Mouse (Mus musculus) intestine, embryonic 15.5 days (tissue): ENCODE data around the gene Slc16a3. TPM values are rescaled to one million over a fixed set of nuclear protein-coding genes. Genes with fewer than 3 reads are reported as not detected.
A peak's percentile ranks its signal among the peaks of the same experiment; 100 is the strongest.

Experiments used
- ATAC-seq: fragments of 200-750 bp; cut with Nextera tagmentation; 2 replicates; pipeline ENCODE4 v1.8.0; 2017; ENCODE audit warnings: moderate TSS enrichment, moderate library complexity
- H3K27ac ChIP-seq: fragments of 300-500 bp; sonication (generic); 2 replicates; pipeline ENCODE4 v1.5.1; 2015; ENCODE audit warnings: mild to moderate bottlenecking, inconsistent platforms
- H3K27me3 ChIP-seq: fragments of 300-500 bp; sonication (generic); replicated peaks from 2 replicates; pipeline ENCODE4 v1.6.1; 2015; ENCODE audit warnings: inconsistent platforms
- H3K36me3 ChIP-seq: fragments of 300-500 bp; sonication (generic); 2 replicates; pipeline ENCODE4 v1.6.1; 2015; ENCODE audit warnings: inconsistent platforms
- H3K4me1 ChIP-seq: fragments of 300-500 bp; sonication (generic); replicated peaks from 2 replicates; pipeline ENCODE4 v1.6.1; 2015; ENCODE audit warnings: inconsistent platforms
- H3K4me2 ChIP-seq: fragments of 300-500 bp; sonication (generic); replicated peaks from 2 replicates; pipeline ENCODE4 v1.6.1; 2015; ENCODE audit warnings: mild to moderate bottlenecking, inconsistent platforms
- H3K4me3 ChIP-seq: fragments of 300-500 bp; sonication (generic); replicated peaks from 2 replicates; pipeline ENCODE4 v1.5.1; 2015; ENCODE audit warnings: inconsistent platforms
- H3K9ac ChIP-seq: fragments of 300-500 bp; sonication (generic); 2 replicates; pipeline ENCODE4 v1.6.1; 2015; ENCODE audit warnings: inconsistent platforms
- H3K9me3 ChIP-seq: fragments of 300-500 bp; sonication (generic); 2 replicates; pipeline ENCODE4 v1.6.1; 2016; ENCODE audit warnings: inconsistent platforms
- WGBS: fragments of 180-500 bp; shearing (Covaris S2); methylation state at CpG from one replicate; pipeline ENCODE4 v1.1.7; 2015; 5-methylcytosine and 5-hydroxymethylcytosine counted together
- polyA plus RNA-seq: library from polyadenylated mRNA; unstranded; fragments of >200 nt; fragmentation: Nextera tagmentation; extraction: Ambion mirVana; gene quantifications from 2 replicates; pipeline ENCODE4 v1.2.1, GENCODE M21; 2015

Gene Slc16a3
- polyA plus RNA-seq, 1 experiment from 2014 or later = 96.2 TPM

GRCm38 (mm10) chr11:120928468-120928867 lies 19.8 kb upstream of the Slc16a3 start:
- 88% methylated on average over 4 of the region's 4 CpGs for WGBS

GRCm38 (mm10) chr11:120931479-120931878 lies 16.8 kb upstream of the Slc16a3 start:
- no peaks in the 10 kb centered on the region for H3K27me3 ChIP-seq
- H3K4me2 ChIP-seq = 0 out of 2 replicates have a peak overlapping the region, but pooled peaks have one; percentile 81
- ATAC-seq = no peak
- no peak overlapping the region for H3K27ac ChIP-seq
- no peak overlapping the region for H3K9ac ChIP-seq
- H3K4me1 ChIP-seq = 0 out of 2 replicates have a peak, but pooled peaks cover 6% of the 10 kb centered on the region
- no peaks in the 10 kb centered on the region for H3K9me3 ChIP-seq
- H3K4me3 ChIP-seq = no peak overlapping the region
- no peaks in the 10 kb centered on the region for H3K36me3 ChIP-seq
- 96% methylated on average over 4 of the region's 4 CpGs for WGBS

More at GRCm38 (mm10) chr11:120928468-120928867, 19.8 kb upstream of the Slc16a3 start:
- H3K4me3 ChIP-seq = no peak overlapping the region
- no peaks in the 10 kb centered on the region for H3K9me3 ChIP-seq
- no peaks in the 10 kb centered on the region for H3K36me3 ChIP-seq
- no peak overlapping the region for H3K9ac ChIP-seq
- ATAC-seq = no peak
- no peak overlapping the region for H3K4me2 ChIP-seq
- 0 out of 2 replicates have a peak, but pooled peaks cover 6% of the 10 kb centered on the region for H3K4me1 ChIP-seq
- no peaks in the 10 kb centered on the region for H3K27me3 ChIP-seq
- H3K27ac ChIP-seq = no peak overlapping the region

GRCm38 (mm10) chr11:120932564-120933398 lies 15.5 kb upstream of the Slc16a3 start, which contains the start of gene Ccdc57:
Gene Ccdc57 (minus strand): TSS chr11:120932872.
- Histone ChIP-seq H3K36me3 (no peaks in the 10 kb centered on the region), H3K9me3 (no peaks in the 10 kb centered on the region), H3K4me1 (0 out of 2 replicates have a peak, but pooled peaks cover 6% of the 10 kb centered on the region), H3K27ac (no peak within 1 kb of the TSS), H3K4me3 (peak within 1 kb of the TSS; percentile 54), H3K27me3 (no peaks in the 10 kb centered on the region), H3K4me2 (peak within 1 kb of the TSS; percentile 81), H3K9ac (peak within 1 kb of the TSS; percentile 60)
- 10% methylated on average over 44 of the region's 44 CpGs for WGBS
- peak; percentile 96 for ATAC-seq

GRCm38 (mm10) chr11:120937976-120938375 lies 10.3 kb upstream of the Slc16a3 start:
- Histone ChIP-seq H3K9ac (no peak overlapping the region), H3K4me1 (0 out of 2 replicates have a peak, but pooled peaks cover 5% of the 10 kb centered on the region), H3K36me3 (no peaks in the 10 kb centered on the region), H3K4me2 (no peak overlapping the region), H3K4me3 (no peak overlapping the region), H3K27ac (no peak overlapping the region), H3K27me3 (no peaks in the 10 kb centered on the region), H3K9me3 (no peaks in the 10 kb centered on the region)
- ATAC-seq = no peak
- WGBS = 91% methylated on average over 1 of the region's 1 CpGs

GRCm38 (mm10) chr11:120938795-120939194 lies 9.5 kb upstream of the Slc16a3 start:
- ATAC-seq = peak; percentile 67
- no peak overlapping the region for H3K9ac ChIP-seq

GRCm38 (mm10) chr11:120939712-120940341 lies 8.5 kb upstream of the Slc16a3 start:
- Histone ChIP-seq H3K4me1 (0 out of 2 replicates have a peak, but pooled peaks cover 3% of the 10 kb centered on the region), H3K9ac (no peak overlapping the region), H3K27ac (no peak overlapping the region), H3K4me2 (no peak overlapping the region), H3K27me3 (no peaks in the 10 kb centered on the region), H3K36me3 (no peaks in the 10 kb centered on the region), H3K9me3 (no peaks in the 10 kb centered on the region), H3K4me3 (no peak overlapping the region)
- 50% methylated on average over 6 of the region's 6 CpGs for WGBS
- no peak; the same call in 1 of the 2 replicates for ATAC-seq

More at GRCm38 (mm10) chr11:120938795-120939194, 9.5 kb upstream of the Slc16a3 start:
- H3K27me3 ChIP-seq = no peaks in the 10 kb centered on the region
- H3K4me1 ChIP-seq = 0 out of 2 replicates have a peak, but pooled peaks cover 3% of the 10 kb centered on the region
- no peak overlapping the region for H3K27ac ChIP-seq
- H3K9me3 ChIP-seq = no peaks in the 10 kb centered on the region
- H3K4me2 ChIP-seq = no peak overlapping the region
- H3K4me3 ChIP-seq = no peak overlapping the region
- no peaks in the 10 kb centered on the region for H3K36me3 ChIP-seq
- WGBS = 18% methylated on average over 4 of the region's 4 CpGs

- no peak for ATAC-seq
- H3K9me3 ChIP-seq = no peaks in the 10 kb centered on the region
- no peak overlapping the region for H3K27ac ChIP-seq
- H3K36me3 ChIP-seq = no peaks in the 10 kb centered on the region
- 83% methylated on average over 6 of the region's 6 CpGs for WGBS
- no peaks in the 10 kb centered on the region for H3K27me3 ChIP-seq
- no peak overlapping the region for H3K4me2 ChIP-seq
- H3K4me1 ChIP-seq = 0 out of 2 replicates have a peak, but pooled peaks cover 3% of the 10 kb centered on the region
- H3K4me3 ChIP-seq = no peak overlapping the region
- H3K9ac ChIP-seq = no peak overlapping the region
These were observed 7.3 kb upstream of the Slc16a3 start for GRCm38 (mm10) chr11:120940959-120941358.

GRCm38 (mm10) chr11:120945266-120945665 lies 3.0 kb upstream of the Slc16a3 start:
- no peak for ATAC-seq
- no peak overlapping the region for H3K27ac ChIP-seq
- no peak overlapping the region for H3K9ac ChIP-seq
- H3K36me3 ChIP-seq = no peaks in the 10 kb centered on the region
- H3K4me1 ChIP-seq = peaks cover 9% of the 10 kb centered on the region
- 75% methylated on average over 7 of the region's 7 CpGs for WGBS
- H3K4me2 ChIP-seq = no peak overlapping the region
- H3K4me3 ChIP-seq = no peak overlapping the region
- H3K27me3 ChIP-seq = no peaks in the 10 kb centered on the region
- H3K9me3 ChIP-seq = no peaks in the 10 kb centered on the region

- Histone ChIP-seq H3K27me3 (no peaks in the 10 kb centered on the region), H3K27ac (no peak overlapping the region), H3K9ac (no peak overlapping the region), H3K4me1 (peaks cover 14% of the 10 kb centered on the region), H3K9me3 (no peaks in the 10 kb centered on the region), H3K4me2 (no peak overlapping the region), H3K4me3 (no peak overlapping the region), H3K36me3 (no peaks in the 10 kb centered on the region)
- 95% methylated on average over 5 of the region's 5 CpGs for WGBS
- no peak for ATAC-seq
These were observed 2.4 kb upstream of the Slc16a3 start for GRCm38 (mm10) chr11:120945926-120946325.

- H3K9me3 ChIP-seq = no peaks in the 10 kb centered on the region
- ATAC-seq = peak; percentile 48
- H3K27ac ChIP-seq = peak overlapping the region; percentile 73
- 4% methylated on average over 75 of the region's 75 CpGs for WGBS
- peak overlapping the region; percentile 53 for H3K4me3 ChIP-seq
- no peaks in the 10 kb centered on the region for H3K36me3 ChIP-seq
- peak overlapping the region; percentile 83 for H3K4me2 ChIP-seq
- no peaks in the 10 kb centered on the region for H3K27me3 ChIP-seq
- peaks cover 29% of the 10 kb centered on the region for H3K4me1 ChIP-seq
- peak overlapping the region; percentile 60 for H3K9ac ChIP-seq
These were observed 876 bp downstream of the Slc16a3 start for GRCm38 (mm10) chr11:120948861-120949851.

- peak overlapping the region; percentile 73 for H3K27ac ChIP-seq
- 40% methylated on average over 10 of the region's 10 CpGs for WGBS
These were observed 1.6 kb downstream of the Slc16a3 start for GRCm38 (mm10) chr11:120949863-120950262.

More at GRCm38 (mm10) chr11:120949863-120950262, 1.6 kb downstream of the Slc16a3 start:
- no peak for ATAC-seq
- Histone ChIP-seq H3K9me3 (no peaks in the 10 kb centered on the region), H3K27me3 (no peaks in the 10 kb centered on the region), H3K4me1 (peaks cover 29% of the 10 kb centered on the region), H3K4me3 (peak overlapping the region; percentile 53), H3K4me2 (peak overlapping the region; percentile 83), H3K36me3 (no peaks in the 10 kb centered on the region), H3K9ac (peak overlapping the region; percentile 60)
